Mouse (Mus musculus): ENCODE measurements around the gene Fut8. TPM values are rescaled to one million over a fixed set of nuclear protein-coding genes. Genes with fewer than 3 reads are reported as not detected.

Fut8 gene
- polyA plus RNA-seq, 1 experiment from 2014 or later: 15.2 TPM

GRCm38 (mm10) chr12:77292375-77293258, 54.7 kb downstream of the Fut8 start:
- peaks cover 0 to 3% of the 10 kb centered on the region in 2 experiments; a peak in 1 of 4 replicates for H3K4me1 ChIP-seq (ENCODE audit: control insufficient read depth in 2 of 2, insufficient read depth in 2 of 2, low read length in 2 of 2)
- H3K36me3 ChIP-seq (ENCODE audit: control insufficient read depth, insufficient read depth, low read length): no peaks in the 10 kb centered on the region
- no peak overlapping the region for H3K4me2 ChIP-seq (ENCODE audit: low read length)
- no peak overlapping the region for H3K9ac ChIP-seq (ENCODE audit: low read length)
- no peak for ATAC-seq (ENCODE audit: insufficient number of reproducible peaks, insufficient read depth, low FRiP score, low read depth)
- 54% methylated on average over 4 of the region's 4 CpGs for WGBS
- H3K4me3 ChIP-seq (ENCODE audit: control insufficient read depth in 1 of 2, insufficient read depth in 1 of 2, low read depth in 1 of 2, low read length in 2 of 2): no peak overlapping the region
- H3K27me3 ChIP-seq (ENCODE audit: control insufficient read depth, insufficient read depth, low read length): no peaks in the 10 kb centered on the region
- no peak overlapping the region for H3K27ac ChIP-seq (replicated peaks in 1 of 2; ENCODE audit: control insufficient read depth in 1 of 2, insufficient read depth in 1 of 2, low read depth in 2 of 2, low read length in 2 of 2)
- H3K9me3 ChIP-seq (ENCODE audit: control insufficient read depth, low read length): no peaks in the 10 kb centered on the region

GRCm38 (mm10) chr12:77296119-77296518, 58.2 kb downstream of the Fut8 start:
- ATAC-seq (ENCODE audit: insufficient number of reproducible peaks, insufficient read depth, low FRiP score, low read depth): no peak
- no peak overlapping the region for H3K4me3 ChIP-seq (ENCODE audit: control insufficient read depth in 1 of 2, insufficient read depth in 1 of 2, low read depth in 1 of 2, low read length in 2 of 2)
- no peak overlapping the region for H3K27ac ChIP-seq (replicated peaks in 1 of 2; ENCODE audit: control insufficient read depth in 1 of 2, insufficient read depth in 1 of 2, low read depth in 2 of 2, low read length in 2 of 2)
- no peaks in the 10 kb centered on the region for H3K36me3 ChIP-seq (ENCODE audit: control insufficient read depth, insufficient read depth, low read length)
- H3K27me3 ChIP-seq (ENCODE audit: control insufficient read depth, insufficient read depth, low read length): no peaks in the 10 kb centered on the region
- no peak overlapping the region for H3K9ac ChIP-seq (ENCODE audit: low read length)
- WGBS: 86% methylated on average over 1 of the region's 1 CpGs
- no peaks in the 10 kb centered on the region for H3K9me3 ChIP-seq (ENCODE audit: control insufficient read depth, low read length)
- H3K4me2 ChIP-seq (ENCODE audit: low read length): no peak overlapping the region
- H3K4me1 ChIP-seq (ENCODE audit: control insufficient read depth in 2 of 2, insufficient read depth in 2 of 2, low read length in 2 of 2): 0 out of 4 replicates have a peak, but pooled peaks cover 0 to 2% of the 10 kb centered on the region in 2 experiments

GRCm38 (mm10) chr12:77297114-77297513, 59.2 kb downstream of the Fut8 start:
- Histone ChIP-seq H3K27ac (replicated peaks in 1 of 2; ENCODE audit: control insufficient read depth in 1 of 2, insufficient read depth in 1 of 2, low read depth in 2 of 2, low read length in 2 of 2) (no peak overlapping the region), H3K4me2 (ENCODE audit: low read length) (no peak overlapping the region), H3K9ac (ENCODE audit: low read length) (no peak overlapping the region), H3K36me3 (ENCODE audit: control insufficient read depth, insufficient read depth, low read length) (no peaks in the 10 kb centered on the region), H3K9me3 (ENCODE audit: control insufficient read depth, low read length) (no peaks in the 10 kb centered on the region), H3K4me1 (ENCODE audit: control insufficient read depth in 2 of 2, insufficient read depth in 2 of 2, low read length in 2 of 2) (0 out of 4 replicates have a peak, but pooled peaks cover 0 to 2% of the 10 kb centered on the region in 2 experiments), H3K4me3 (ENCODE audit: control insufficient read depth in 1 of 2, insufficient read depth in 1 of 2, low read depth in 1 of 2, low read length in 2 of 2) (no peak overlapping the region), H3K27me3 (ENCODE audit: control insufficient read depth, insufficient read depth, low read length) (no peaks in the 10 kb centered on the region)
- 52% methylated on average over 4 of the region's 4 CpGs for WGBS
- no peak for ATAC-seq (ENCODE audit: insufficient number of reproducible peaks, insufficient read depth, low FRiP score, low read depth)

GRCm38 (mm10) chr12:77297858-77298257, 59.9 kb downstream of the Fut8 start:
- H3K4me2 ChIP-seq (ENCODE audit: low read length): no peak overlapping the region
- no peak overlapping the region for H3K9ac ChIP-seq (ENCODE audit: low read length)
- H3K27ac ChIP-seq (replicated peaks in 1 of 2; ENCODE audit: control insufficient read depth in 1 of 2, insufficient read depth in 1 of 2, low read depth in 2 of 2, low read length in 2 of 2): no peak overlapping the region
- 51% methylated on average over 2 of the region's 2 CpGs for WGBS
- no peak overlapping the region for H3K4me3 ChIP-seq (ENCODE audit: control insufficient read depth in 1 of 2, insufficient read depth in 1 of 2, low read depth in 1 of 2, low read length in 2 of 2)
- H3K4me1 ChIP-seq (ENCODE audit: control insufficient read depth in 2 of 2, insufficient read depth in 2 of 2, low read length in 2 of 2): 0 out of 4 replicates have a peak, but pooled peaks cover 0 to 2% of the 10 kb centered on the region in 2 experiments
- no peaks in the 10 kb centered on the region for H3K9me3 ChIP-seq (ENCODE audit: control insufficient read depth, low read length)
- no peaks in the 10 kb centered on the region for H3K36me3 ChIP-seq (ENCODE audit: control insufficient read depth, insufficient read depth, low read length)
- no peaks in the 10 kb centered on the region for H3K27me3 ChIP-seq (ENCODE audit: control insufficient read depth, insufficient read depth, low read length)
- ATAC-seq (ENCODE audit: insufficient number of reproducible peaks, insufficient read depth, low FRiP score, low read depth): no peak

- H3K9ac ChIP-seq (ENCODE audit: low read length): no peak overlapping the region
- no peaks in the 10 kb centered on the region for H3K27me3 ChIP-seq (ENCODE audit: control insufficient read depth, insufficient read depth, low read length)
- H3K4me3 ChIP-seq (ENCODE audit: control insufficient read depth in 1 of 2, insufficient read depth in 1 of 2, low read depth in 1 of 2, low read length in 2 of 2): no peak overlapping the region
- H3K27ac ChIP-seq (replicated peaks in 1 of 2; ENCODE audit: control insufficient read depth in 1 of 2, insufficient read depth in 1 of 2, low read depth in 2 of 2, low read length in 2 of 2): no peak overlapping the region
- 0 out of 4 replicates have a peak, but pooled peaks cover 0 to 2% of the 10 kb centered on the region in 2 experiments for H3K4me1 ChIP-seq (ENCODE audit: control insufficient read depth in 2 of 2, insufficient read depth in 2 of 2, low read length in 2 of 2)
- ATAC-seq (ENCODE audit: insufficient number of reproducible peaks, insufficient read depth, low FRiP score, low read depth): no peak
- WGBS: 91% methylated on average over 1 of the region's 1 CpGs
- H3K9me3 ChIP-seq (ENCODE audit: control insufficient read depth, low read length): no peaks in the 10 kb centered on the region
- no peak overlapping the region for H3K4me2 ChIP-seq (ENCODE audit: low read length)
- H3K36me3 ChIP-seq (ENCODE audit: control insufficient read depth, insufficient read depth, low read length): no peaks in the 10 kb centered on the region
Observed at GRCm38 (mm10) chr12:77302011-77302410, 64.1 kb downstream of the Fut8 start.

GRCm38 (mm10) chr12:77303367-77303766, 65.4 kb downstream of the Fut8 start:
- no peaks in the 10 kb centered on the region for H3K9me3 ChIP-seq (ENCODE audit: control insufficient read depth, low read length)
- no peak overlapping the region for H3K27ac ChIP-seq (replicated peaks in 1 of 2; ENCODE audit: control insufficient read depth in 1 of 2, insufficient read depth in 1 of 2, low read depth in 2 of 2, low read length in 2 of 2)
- H3K4me2 ChIP-seq (ENCODE audit: low read length): no peak overlapping the region
- H3K4me3 ChIP-seq (ENCODE audit: control insufficient read depth in 1 of 2, insufficient read depth in 1 of 2, low read depth in 1 of 2, low read length in 2 of 2): no peak overlapping the region
- ATAC-seq (ENCODE audit: insufficient number of reproducible peaks, insufficient read depth, low FRiP score, low read depth): no peak
- no peak overlapping the region for H3K9ac ChIP-seq (ENCODE audit: low read length)
- no peaks in the 10 kb centered on the region for H3K36me3 ChIP-seq (ENCODE audit: control insufficient read depth, insufficient read depth, low read length)
- no peaks in the 10 kb centered on the region for H3K4me1 ChIP-seq (ENCODE audit: control insufficient read depth in 2 of 2, insufficient read depth in 2 of 2, low read length in 2 of 2)
- no peaks in the 10 kb centered on the region for H3K27me3 ChIP-seq (ENCODE audit: control insufficient read depth, insufficient read depth, low read length)

- no peak for ATAC-seq (ENCODE audit: insufficient number of reproducible peaks, insufficient read depth, low FRiP score, low read depth)
- Histone ChIP-seq H3K27me3 (ENCODE audit: control insufficient read depth, insufficient read depth, low read length) (no peaks in the 10 kb centered on the region), H3K4me3 (ENCODE audit: control insufficient read depth in 1 of 2, insufficient read depth in 1 of 2, low read depth in 1 of 2, low read length in 2 of 2) (no peak overlapping the region), H3K9ac (ENCODE audit: low read length) (no peak overlapping the region), H3K36me3 (ENCODE audit: control insufficient read depth, insufficient read depth, low read length) (no peaks in the 10 kb centered on the region), H3K9me3 (ENCODE audit: control insufficient read depth, low read length) (no peaks in the 10 kb centered on the region), H3K4me1 (ENCODE audit: control insufficient read depth in 2 of 2, insufficient read depth in 2 of 2, low read length in 2 of 2) (0 out of 4 replicates have a peak, but pooled peaks cover 0 to 4% of the 10 kb centered on the region in 2 experiments), H3K4me2 (ENCODE audit: low read length) (no peak overlapping the region), H3K27ac (replicated peaks in 1 of 2; ENCODE audit: control insufficient read depth in 1 of 2, insufficient read depth in 1 of 2, low read depth in 2 of 2, low read length in 2 of 2) (no peak overlapping the region)
- WGBS: 82% methylated on average over 3 of the region's 3 CpGs
Observed at GRCm38 (mm10) chr12:77305502-77305901, 67.6 kb downstream of the Fut8 start.

All from heart, embryonic 14.5 days (tissue).